Mouse (Mus musculus): ENCODE results near the gene Gm21760.
"Not testable (repeated sequence)": the region's sequence is repeated elsewhere in the genome, so short reads cannot be mapped to it uniquely, and the experiment has no call there.

Gene Gm21760

GRCm38 (mm10) chrY:80133479-80133878 lies at the start of gene Gm21760:
Gm21760 (plus strand) TSS chrY:80133779.
- in situ Hi-C loops (cut with MboI; ENCODE audit: unreplicated experiment in 2 of 2), result not testable (repeated sequence)
